Mouse (Mus musculus) spleen, embryonic (tissue): ENCODE measurements around the gene 1700020N01Rik.

Experiments
- CTCF ChIA-PET: fragments of 350-600 bp; sonication (Branson Sonifier 250); formaldehyde crosslinking; loops from one replicate; lab custom pipeline; 2022; lab: Charles Lee

Gene 1700020N01Rik

GRCm38 (mm10) chr10:21604476-21604875 lies 11.5 kb downstream of the 1700020N01Rik start:
- CTCF ChIA-PET: no interaction called here

- CTCF ChIA-PET: no interaction called here
Observed at GRCm38 (mm10) chr10:21605011-21605571, 12.1 kb downstream of the 1700020N01Rik start.

DNA sequence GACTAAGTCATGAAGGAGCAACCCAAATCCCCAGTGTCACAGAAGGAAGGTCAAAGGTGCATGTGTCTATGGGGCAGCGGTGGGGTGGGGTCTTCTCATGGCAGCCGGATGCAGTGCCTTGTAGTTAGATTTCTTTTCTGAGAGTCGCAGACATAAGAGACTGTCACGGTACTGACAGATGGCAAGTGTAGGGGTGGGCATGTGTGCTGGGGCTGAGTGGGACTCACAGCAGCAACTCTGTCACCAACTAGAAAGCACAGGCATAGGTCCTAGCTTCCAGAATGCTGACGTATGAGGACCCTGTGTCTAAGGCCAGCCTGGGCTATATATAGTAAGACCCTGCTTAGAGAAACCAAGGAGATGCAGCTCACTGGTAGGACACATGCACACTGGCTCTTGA lies 12.7 kb downstream of the 1700020N01Rik start:
- CTCF ChIA-PET: interaction anchor here (0.6 kb wide), 1 partner anchor 728 kb away, joined by 3 read pairs; no protein-coding TSS in a partner anchor

DNA sequence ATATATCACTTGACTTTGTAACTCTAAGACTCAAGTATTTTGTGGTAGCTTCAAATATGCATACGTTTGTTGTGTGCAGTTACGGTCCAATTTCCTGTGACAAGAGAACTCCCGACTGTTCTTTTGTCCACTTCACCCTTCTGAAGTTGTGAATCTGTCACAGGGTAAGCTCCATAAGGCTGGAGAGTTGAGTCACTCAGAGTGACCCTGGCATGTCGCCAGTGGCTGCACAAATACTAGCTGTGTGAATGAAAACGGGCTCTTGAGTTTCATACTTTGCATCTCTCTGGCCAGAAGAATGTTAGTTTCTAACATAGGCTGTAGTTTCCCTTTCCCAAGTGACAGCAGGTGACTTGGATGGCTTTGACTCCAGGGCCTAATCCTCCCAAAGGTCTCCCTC lies 14.0 kb downstream of the 1700020N01Rik start:
- CTCF ChIA-PET: interaction anchor here (0.6 kb wide), 1 partner anchor 388 kb away, joined by 9 read pairs; no protein-coding TSS in a partner anchor

- CTCF ChIA-PET: interaction anchor here (0.5 kb wide), 1 partner anchor 227 kb away, joined by 3 read pairs; no protein-coding TSS in a partner anchor
Observed at GRCm38 (mm10) chr10:21609583-21609982, 16.6 kb downstream of the 1700020N01Rik start.

DNA sequence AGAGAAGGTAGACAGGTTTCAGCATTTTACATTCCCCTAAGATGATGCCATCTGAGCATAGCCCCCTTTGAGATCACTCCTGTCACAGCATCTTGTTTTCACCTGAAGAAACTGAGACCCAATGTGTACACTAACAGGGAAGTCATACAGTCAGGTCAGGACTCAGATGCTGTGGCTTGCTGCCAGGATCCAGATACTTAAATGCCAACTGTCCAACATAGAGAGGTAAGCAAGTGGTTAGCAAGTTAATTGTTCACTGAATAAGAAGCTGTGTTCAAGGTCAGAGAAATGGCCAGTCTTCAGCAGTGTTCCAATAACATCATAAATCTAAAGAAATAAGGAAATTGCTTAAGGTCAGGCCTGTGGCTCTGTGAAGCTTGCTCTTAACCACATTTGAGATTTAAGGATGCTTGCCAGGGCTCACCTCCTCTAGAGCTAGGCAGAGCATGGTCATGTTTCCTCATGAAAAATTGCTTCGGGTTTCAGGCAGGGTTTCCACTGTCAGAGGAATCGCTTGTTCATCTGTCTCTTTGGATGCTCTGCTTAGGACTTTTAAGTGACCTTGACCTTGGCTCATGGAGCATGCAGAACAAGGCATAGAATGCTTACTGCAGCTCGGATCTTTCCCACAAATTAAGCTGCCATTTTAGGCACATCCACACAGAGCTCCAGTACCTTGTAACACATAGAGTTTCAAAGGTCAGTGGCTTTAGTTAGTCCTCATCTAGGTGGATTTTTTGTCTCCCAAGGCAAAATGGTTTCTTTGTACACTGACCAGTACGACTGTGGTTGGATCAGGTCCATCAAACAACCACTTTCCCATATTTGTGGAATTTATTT lies 20.3 kb downstream of the 1700020N01Rik start:
- CTCF ChIA-PET: no interaction called here

- CTCF ChIA-PET: no interaction called here
Observed at GRCm38 (mm10) chr10:21614520-21614919, 21.6 kb downstream of the 1700020N01Rik start.

DNA sequence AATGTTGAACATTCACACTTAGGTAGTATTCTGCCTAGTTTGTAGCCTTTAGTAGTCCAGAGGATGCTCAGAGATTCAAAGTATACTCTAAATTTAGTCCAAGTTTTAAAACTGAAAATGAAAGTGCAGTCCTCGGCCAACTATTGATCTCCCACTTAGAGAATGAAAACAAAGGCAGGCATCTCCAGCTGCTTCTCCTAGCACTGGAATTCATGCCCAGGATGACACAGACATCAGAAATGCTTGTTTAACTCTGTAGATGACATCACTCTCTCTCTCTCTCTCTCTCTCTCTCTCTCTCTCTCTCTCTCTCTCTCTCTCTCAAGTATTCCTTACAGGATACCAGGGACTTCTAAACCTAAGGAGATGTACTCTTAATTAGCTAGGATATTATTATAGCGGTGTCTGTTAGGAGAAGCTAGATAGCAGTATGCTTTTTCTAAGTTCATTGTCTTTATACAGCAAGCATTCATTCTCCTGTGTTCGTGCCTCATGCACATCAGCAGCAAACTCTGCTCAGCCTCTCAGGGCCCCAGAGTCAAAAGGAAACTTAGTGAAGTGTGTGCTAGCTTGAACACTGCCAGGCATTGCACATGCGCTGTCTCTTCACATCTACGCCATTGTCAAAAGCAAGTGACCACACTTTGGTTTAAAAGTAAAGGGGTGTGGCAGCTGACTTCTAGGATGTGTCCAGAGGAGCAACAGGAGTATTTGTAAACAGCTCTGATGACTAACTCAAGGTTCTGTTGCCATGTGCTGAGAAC lies 26.0 kb downstream of the 1700020N01Rik start:
- CTCF ChIA-PET: interaction anchor here (0.5 to 0.9 kb wide), 2 partner anchors 43 to 376 kb away, joined by 3 to 4 read pairs; no protein-coding TSS in a partner anchor

DNA sequence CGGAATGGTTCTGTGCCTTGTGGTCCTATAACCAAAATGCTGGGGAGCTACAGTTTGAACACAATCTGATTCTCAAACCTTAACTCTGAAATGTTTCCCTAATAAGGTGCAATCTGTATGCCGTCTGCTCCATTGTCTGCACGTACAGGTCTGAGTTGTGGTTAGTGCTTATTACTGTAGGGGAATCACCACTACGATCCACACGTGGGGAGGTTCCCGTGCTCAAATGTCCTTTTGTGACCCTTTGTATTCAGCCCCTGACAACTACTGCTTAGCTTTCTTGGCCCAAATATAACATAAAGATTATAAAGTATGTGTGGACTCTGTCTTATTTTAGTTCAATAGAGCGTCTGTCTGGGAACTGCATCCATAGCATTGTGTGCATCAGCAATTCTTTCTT lies 29.1 kb downstream of the 1700020N01Rik start:
- CTCF ChIA-PET: no interaction called here

DNA sequence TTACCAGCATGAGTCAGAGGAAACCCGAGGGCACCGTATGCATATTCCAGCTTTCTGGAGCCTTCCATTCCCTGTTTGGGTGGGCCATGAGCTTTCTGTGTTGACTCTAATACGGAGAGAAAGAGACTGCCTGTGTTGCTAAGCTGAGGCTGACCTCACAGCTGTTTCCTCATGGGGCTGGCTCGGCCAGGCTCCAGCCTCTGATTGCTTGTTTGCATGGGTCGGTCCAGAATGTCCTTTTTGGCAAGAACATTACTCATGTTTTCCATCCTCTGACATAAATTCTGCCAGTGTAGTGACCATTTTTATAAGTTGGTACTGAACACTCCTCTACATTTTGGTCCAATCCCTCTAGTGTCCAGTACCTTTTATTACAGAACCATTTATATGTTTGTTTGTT lies 35.6 kb downstream of the 1700020N01Rik start:
- CTCF ChIA-PET: no interaction called here

DNA sequence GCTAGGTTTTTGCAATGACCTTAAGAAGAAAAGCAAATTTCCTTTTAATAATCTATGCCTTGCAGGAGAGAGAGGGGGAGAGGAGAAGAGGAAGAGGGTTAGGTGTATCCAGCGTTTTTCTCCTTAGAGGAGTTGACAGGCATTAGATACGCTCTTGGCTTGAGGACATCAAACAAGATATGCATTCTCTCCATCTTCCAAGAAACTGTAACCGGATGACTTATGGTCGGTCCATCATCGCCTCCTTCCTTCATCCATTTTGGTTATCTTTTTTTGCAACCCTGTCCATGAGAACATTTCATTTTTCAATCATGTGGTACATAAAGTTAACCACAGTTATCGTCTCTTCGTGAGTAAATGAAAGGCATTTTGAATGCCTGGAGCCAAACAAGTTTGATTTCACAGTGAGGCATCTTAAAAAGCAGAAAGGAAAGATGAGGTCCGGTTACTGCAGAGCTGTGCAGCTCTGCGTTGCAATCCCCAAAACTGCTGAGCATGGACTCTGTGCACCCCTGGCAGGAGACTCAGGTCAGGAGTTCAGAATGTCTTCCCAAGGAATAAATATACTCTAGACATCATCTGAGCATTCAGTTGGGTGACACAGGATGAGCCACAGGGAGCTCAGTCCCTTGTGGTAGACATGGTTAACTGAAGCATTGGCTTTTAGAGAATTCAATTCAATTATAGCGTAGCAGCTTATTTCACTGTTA lies 36.2 kb downstream of the 1700020N01Rik start:
- CTCF ChIA-PET: no interaction called here

DNA sequence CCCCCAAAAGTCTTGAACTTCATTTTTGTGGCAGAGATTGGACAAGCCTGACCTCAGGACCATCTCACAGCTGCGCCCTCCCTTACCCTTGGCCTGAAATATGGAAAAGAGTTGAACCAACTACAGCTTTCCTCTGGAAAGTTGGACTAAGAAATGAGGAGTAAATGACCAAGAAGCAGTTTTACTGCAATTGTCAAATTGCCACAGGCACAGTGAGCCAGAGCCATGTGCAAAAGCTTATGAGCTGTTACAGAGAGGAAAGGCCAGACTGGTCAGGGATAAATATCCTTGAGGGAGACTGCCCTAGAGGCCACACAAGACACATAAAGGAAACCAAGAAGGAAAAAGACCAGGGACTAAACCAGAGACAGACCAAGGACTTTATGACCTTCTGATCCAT lies 38.5 kb downstream of the 1700020N01Rik start:
- CTCF ChIA-PET: no interaction called here

DNA sequence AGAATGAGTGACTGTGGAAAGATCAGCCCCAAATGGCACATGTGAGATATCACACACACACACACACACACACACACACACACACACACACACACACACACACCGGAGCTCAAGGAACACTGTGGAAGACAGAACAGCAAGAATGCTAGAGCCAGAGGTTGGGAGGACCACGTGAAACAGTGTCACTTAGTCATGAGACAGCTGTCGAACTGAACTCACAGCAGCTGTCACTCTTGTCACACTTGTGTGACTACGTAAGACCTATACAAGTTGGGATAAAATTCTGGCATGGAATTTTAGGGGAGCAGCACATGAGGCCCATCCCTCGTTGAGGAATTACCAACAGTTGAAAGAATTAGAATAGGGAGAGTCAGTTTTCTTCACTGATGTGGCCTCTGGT lies 39.7 kb downstream of the 1700020N01Rik start:
- CTCF ChIA-PET: no interaction called here

GRCm38 (mm10) chr10:21635988-21636710 lies 43.2 kb downstream of the 1700020N01Rik start:
- CTCF ChIA-PET: no interaction called here

DNA sequence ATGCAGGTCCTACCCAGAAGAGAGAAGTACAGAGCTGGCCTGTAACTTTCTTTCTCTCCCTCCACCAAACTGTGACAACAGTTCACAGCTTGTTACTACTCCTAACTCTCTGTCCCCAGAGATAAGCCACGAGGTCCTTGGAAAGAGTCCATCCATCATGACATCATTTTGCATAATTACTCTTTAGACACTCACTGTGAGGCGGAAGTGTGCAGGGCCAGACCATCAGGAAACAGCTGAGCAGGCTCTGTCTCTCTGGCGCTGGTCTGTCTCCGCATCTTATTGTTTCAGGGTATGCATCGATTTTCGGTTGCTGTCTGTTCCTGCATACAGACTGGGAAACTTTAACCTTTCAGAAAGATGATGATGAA lies 43.8 kb downstream of the 1700020N01Rik start:
- CTCF ChIA-PET: no interaction called here

- CTCF ChIA-PET: no interaction called here
Observed at GRCm38 (mm10) chr10:21651388-21651787, 58.4 kb downstream of the 1700020N01Rik start.

DNA sequence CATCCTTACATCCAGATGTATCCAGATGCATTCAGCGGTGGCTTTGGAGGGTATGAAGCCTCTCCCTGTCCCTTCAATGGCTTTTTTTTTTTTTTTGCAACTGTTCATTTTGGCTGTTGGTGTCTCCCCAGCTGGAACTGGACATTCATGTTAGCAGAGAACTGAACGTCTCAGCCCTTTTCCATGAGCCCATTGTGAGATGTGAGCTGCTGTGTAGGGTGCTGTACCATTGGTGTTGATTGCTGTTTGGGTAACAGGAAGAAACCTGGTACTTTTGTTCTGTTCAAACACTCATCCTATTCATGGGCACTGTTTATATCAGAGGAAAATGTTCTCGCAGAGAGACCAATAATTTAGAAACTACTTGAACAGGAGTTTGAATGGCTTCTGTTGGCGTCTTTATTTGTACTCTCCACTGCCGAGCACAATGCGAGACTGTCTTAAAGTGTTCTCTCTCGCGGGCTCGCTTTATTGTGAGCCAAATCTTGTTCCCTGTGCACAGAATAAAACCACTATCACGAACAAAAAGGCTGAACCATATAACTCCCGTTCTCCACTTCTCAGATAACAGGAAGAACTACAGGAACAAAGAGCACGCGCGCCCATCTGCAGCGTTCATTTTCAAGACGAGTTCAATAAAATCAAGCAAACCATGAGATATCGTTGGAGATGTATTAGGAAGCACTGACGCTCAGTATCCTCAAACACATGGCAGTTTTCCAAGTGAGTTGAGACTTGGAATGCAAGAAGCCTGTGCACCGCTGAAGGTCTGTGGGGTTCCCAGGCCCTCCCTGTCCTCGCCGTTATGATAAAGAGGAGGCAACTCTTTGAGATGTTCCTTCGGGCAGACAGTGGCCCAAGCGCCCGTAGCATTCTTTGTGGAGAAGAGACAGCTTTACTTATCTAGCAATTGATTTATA lies 59.7 kb downstream of the 1700020N01Rik start:
- CTCF ChIA-PET: no interaction called here

GRCm38 (mm10) chr10:21653469-21653868 lies 60.5 kb downstream of the 1700020N01Rik start:
- CTCF ChIA-PET: no interaction called here

DNA sequence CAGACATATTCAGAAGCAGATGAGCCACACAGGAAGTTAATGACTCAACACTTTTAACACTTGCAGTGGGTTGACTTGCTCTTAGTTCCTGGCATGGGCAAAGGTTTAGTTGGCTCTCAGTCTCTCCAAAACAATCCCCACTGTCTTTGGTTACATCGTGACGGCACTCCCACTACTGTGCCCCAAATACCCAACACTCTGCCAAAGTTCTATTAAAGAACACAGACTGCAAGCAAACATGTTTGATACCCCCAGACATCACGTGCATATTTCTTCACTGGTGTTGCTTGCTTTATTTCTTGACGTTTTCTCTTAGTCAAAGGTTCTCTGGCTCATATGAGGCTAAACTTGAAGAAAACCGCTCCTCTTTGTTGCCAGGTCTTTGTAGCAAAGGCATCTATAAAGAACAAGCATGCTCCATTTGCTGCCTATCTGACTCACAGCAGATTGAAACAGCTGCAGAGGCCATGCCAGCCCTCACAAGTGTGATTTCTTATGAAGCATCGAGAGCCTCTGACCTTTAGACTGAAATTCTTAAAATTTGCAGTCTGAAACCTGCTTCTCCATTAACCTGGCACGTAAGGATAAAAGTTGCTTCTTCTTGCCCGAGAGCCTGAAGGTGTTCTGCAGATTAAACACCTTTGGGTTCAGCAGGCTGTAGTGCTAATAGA lies 66.8 kb downstream of the 1700020N01Rik start:
- CTCF ChIA-PET: no interaction called here
